Mouse (Mus musculus) stomach, postnatal 0 days (tissue): Measurements from ENCODE around the gene Dhh. TPM values are rescaled to one million over a fixed set of nuclear protein-coding genes. Genes with fewer than 3 reads are reported as not detected.

Experiments
- ATAC-seq: fragments of 200-750 bp; cut with Nextera tagmentation; 2 replicates; pipeline ENCODE4 v1.8.0; 2017; ENCODE audit not compliant: low FRiP score, low TSS enrichment
- DNase-seq: peaks from one replicate; pipeline ENCODE4 v3.0.0-alpha.2; 2016; ENCODE audit warnings: low spot score
- H3K27ac ChIP-seq: fragments of 300-500 bp; sonication (generic); replicated peaks from 2 replicates; pipeline ENCODE4 v1.5.1; 2014; ENCODE audit warnings: mild to moderate bottlenecking, control low read depth
- H3K27me3 ChIP-seq: fragments of 300-500 bp; sonication (generic); 2 replicates; pipeline ENCODE4 v1.6.1; 2014; ENCODE audit warnings: low read length; ENCODE audit not compliant: control insufficient read depth, insufficient read depth
- H3K36me3 ChIP-seq: fragments of 300-500 bp; sonication (generic); 2 replicates; pipeline ENCODE4 v1.6.1; 2014; ENCODE audit warnings: low read length, mixed read lengths; ENCODE audit not compliant: control insufficient read depth, insufficient read depth
- H3K4me1 ChIP-seq: fragments of 300-500 bp; sonication (generic); replicated peaks from 2 replicates; pipeline ENCODE4 v1.6.1; 2014; ENCODE audit warnings: antibody characterized with exemption; ENCODE audit not compliant: control insufficient read depth, insufficient read depth
- H3K4me2 ChIP-seq: fragments of 300-500 bp; sonication (generic); replicated peaks from 2 replicates; pipeline ENCODE4 v1.6.1; 2014; ENCODE audit warnings: low read depth, mild to moderate bottlenecking, control low read depth, moderate library complexity
- H3K4me3 ChIP-seq: fragments of 300-500 bp; sonication (generic); 2 replicates; pipeline ENCODE4 v1.5.1; 2014; ENCODE audit warnings: low read depth, low read length, control low read depth
- H3K9ac ChIP-seq: fragments of 300-500 bp; sonication (generic); 2 replicates; pipeline ENCODE4 v1.6.1; 2014; ENCODE audit warnings: mild to moderate bottlenecking, low read length, control low read depth, mixed read lengths
- H3K9me3 ChIP-seq: fragments of 300-500 bp; sonication (generic); 2 replicates; pipeline ENCODE4 v1.6.1; 2016; ENCODE audit warnings: low read length; ENCODE audit not compliant: control insufficient read depth
- CTCF ChIP-seq: IDR thresholded peaks from 2 replicates; pipeline ENCODE4 v1.5.1; 2016; ENCODE audit warnings: antibody characterized with exemption, low read depth, mild to moderate bottlenecking, moderate library complexity
- EP300 ChIP-seq: optimal IDR thresholded peaks from 2 replicates; pipeline ENCODE3; 2016; ENCODE audit warnings: antibody characterized with exemption
- WGBS: fragments of 180-500 bp; shearing (Covaris S2); extraction: QIAGEN DNeasy Blood & Tissue Kit; methylation state at CpG from one replicate; pipeline ENCODE4 v1.1.7; 2014; 5-methylcytosine and 5-hydroxymethylcytosine counted together
- polyA plus RNA-seq: library from polyadenylated mRNA; unstranded; fragments of >200 nt; fragmentation: Nextera tagmentation; extraction: Ambion mirVana; gene quantifications from 2 replicates; pipeline ENCODE4 v1.2.1, GENCODE M21; 2015

The Dhh gene
- polyA plus RNA-seq, 1 experiment from 2014 or later, result 0.89 TPM

GRCm38 (mm10) chr15:98871070-98871915 lies 27.0 kb downstream of the Dhh start, which contains the start of gene Kmt2d:
Gene Kmt2d (minus strand): TSS chr15:98871204.
- H3K4me3 ChIP-seq, result peak within 1 kb of the TSS; percentile 100
- no peaks in the 10 kb centered on the region for H3K27me3 ChIP-seq
- ATAC-seq (peak; percentile 18), DNase-seq (peak; percentile 54)
- peak within 1 kb of the TSS; percentile 94 for H3K4me2 ChIP-seq
- peaks cover 16% of the 10 kb centered on the region for H3K4me1 ChIP-seq
- WGBS, result under 1% methylated on average over 54 of the region's 94 CpGs
- no peaks in the 10 kb centered on the region for H3K9me3 ChIP-seq
- H3K27ac ChIP-seq, result peak within 1 kb of the TSS; percentile 98
- peaks cover 3% of the 10 kb centered on the region; the same call in 1 of the 2 replicates for H3K36me3 ChIP-seq
- TF ChIP-seq EP300, result no peak
- TF ChIP-seq CTCF, result no peak
- H3K9ac ChIP-seq, result peak within 1 kb of the TSS; percentile 99

DNA sequence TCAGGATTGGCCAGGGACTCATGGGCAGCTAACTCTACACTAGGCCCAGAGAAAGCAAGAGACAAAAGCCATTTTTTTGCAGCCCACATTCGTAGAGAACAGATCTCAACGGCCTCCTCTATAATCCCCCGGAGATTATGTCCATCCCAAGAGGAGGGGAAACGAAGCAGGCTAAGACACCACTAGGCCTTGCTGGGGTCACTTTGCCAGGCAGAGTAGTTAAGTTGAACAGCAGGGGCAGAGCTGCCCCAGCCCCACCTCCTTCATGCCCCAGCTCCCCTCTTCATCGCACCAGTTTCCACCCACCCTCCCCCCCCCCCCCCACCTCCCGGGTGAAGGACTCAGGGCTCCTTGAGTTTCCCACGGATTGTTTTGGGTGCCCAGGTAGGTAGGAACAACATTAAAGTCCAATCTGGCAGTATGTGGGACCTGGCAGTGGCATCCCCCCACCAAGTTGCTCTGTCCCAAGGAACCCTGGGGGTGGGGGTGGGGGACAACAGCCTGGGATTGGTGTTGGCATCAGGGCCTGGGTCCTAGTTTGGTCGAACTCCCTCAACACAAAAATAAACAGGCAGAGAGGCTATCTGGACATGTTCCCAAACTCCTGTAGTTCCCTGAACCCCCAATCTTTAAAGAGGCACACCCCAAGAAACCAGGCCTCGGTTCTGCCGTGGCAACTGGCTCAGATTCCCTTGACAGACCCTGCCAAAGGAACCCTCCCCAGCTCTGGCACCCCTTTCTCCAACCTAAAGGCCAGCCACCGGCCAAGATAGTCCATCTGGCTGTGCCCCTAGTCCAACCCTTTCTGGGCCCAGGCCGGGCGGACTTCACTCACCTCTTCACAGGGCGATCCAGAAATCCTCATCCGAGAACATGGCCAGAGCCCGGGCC lies 27.9 kb downstream of the Dhh start:
- Histone ChIP-seq H3K4me2 (peak overlapping the region; percentile 94), H3K9ac (peak overlapping the region; percentile 99), H3K27me3 (no peaks in the 10 kb centered on the region), H3K27ac (peak overlapping the region; percentile 98), H3K36me3 (peaks cover 11% of the 10 kb centered on the region), H3K4me3 (peak overlapping the region; percentile 100), H3K4me1 (peaks cover 16% of the 10 kb centered on the region), H3K9me3 (no peaks in the 10 kb centered on the region)
- ATAC-seq (no peak), DNase-seq (no peak)
- 0% methylated on average over 15 of the region's 16 CpGs for WGBS
- TF ChIP-seq CTCF (no peak), EP300 (no peak)

DNA sequence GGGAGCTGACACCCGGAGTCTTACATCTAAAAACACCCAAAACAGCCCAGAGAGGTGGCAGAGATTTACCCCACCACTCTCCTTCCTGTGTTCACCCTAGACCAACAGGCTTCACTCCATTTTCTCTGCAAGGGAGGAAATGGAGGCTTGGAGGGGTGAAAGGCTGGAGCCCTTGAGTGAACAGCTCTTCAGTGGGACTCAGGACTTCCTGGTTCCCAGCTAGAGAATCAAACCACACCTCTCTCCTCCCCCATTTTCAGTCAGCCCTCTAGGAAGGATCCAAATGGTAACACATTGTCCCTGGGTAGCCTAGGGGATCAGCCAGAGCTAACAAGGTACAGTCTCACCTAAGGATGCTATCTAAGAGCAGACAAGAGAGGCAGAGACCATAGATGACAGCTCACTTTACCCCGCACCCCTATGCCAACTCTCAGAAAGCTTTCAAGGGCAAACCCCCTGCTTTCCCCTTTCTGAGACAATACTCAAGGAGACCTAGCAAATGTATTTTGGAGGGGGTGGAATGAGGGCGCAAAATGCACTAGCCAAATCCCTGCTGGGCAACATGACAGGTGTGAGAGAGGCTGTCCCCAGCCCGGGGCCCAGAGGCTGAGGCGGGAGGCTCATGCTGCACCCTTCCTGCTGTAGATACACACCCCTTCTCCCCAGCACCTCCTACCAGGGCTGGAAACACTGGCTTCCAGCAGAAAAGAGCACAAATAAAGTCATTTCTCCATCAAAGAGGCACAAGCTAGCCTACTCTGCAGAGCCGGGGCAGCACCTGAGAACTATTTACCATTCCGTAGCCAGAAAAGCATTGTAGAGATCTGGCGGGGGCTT lies 28.8 kb downstream of the Dhh start:
- DNase-seq, result no peak
- H3K9me3 ChIP-seq, result no peaks in the 10 kb centered on the region
- peaks cover 19% of the 10 kb centered on the region for H3K36me3 ChIP-seq
- H3K27ac ChIP-seq, result peak overlapping the region; percentile 49; the same call in 1 of the 2 replicates
- H3K4me1 ChIP-seq, result peaks cover 16% of the 10 kb centered on the region
- H3K9ac ChIP-seq, result peak overlapping the region; percentile 99
- no peak for TF ChIP-seq EP300
- no peak for TF ChIP-seq CTCF
- ATAC-seq, result no peak
- H3K4me3 ChIP-seq, result peak overlapping the region; percentile 100
- peak overlapping the region; percentile 94 for H3K4me2 ChIP-seq
- WGBS, result 8% methylated on average over 8 of the region's 8 CpGs
- no peaks in the 10 kb centered on the region for H3K27me3 ChIP-seq

- TF ChIP-seq EP300 (no peak), CTCF (no peak)
- no peak for DNase-seq
- Histone ChIP-seq H3K27me3 (no peaks in the 10 kb centered on the region), H3K9ac (peak overlapping the region; percentile 99), H3K4me1 (peaks cover 16% of the 10 kb centered on the region), H3K4me2 (peak overlapping the region; percentile 94), H3K36me3 (peaks cover 29% of the 10 kb centered on the region), H3K9me3 (no peaks in the 10 kb centered on the region), H3K4me3 (peak overlapping the region; percentile 100), H3K27ac (peak overlapping the region; percentile 49; the same call in 1 of the 2 replicates)
- no peak for ATAC-seq
- WGBS, result 23% methylated on average over 11 of the region's 11 CpGs
Observed at GRCm38 (mm10) chr15:98868346-98869063, 29.8 kb downstream of the Dhh start.
